Mouse (Mus musculus): Measurements from ENCODE around the gene Gpx8. TPM values are rescaled to one million over a fixed set of nuclear protein-coding genes. Genes with fewer than 3 reads are reported as not detected.

The Gpx8 gene
- polyA plus RNA-seq, 1 experiment from 2014 or later: 134 TPM

DNA sequence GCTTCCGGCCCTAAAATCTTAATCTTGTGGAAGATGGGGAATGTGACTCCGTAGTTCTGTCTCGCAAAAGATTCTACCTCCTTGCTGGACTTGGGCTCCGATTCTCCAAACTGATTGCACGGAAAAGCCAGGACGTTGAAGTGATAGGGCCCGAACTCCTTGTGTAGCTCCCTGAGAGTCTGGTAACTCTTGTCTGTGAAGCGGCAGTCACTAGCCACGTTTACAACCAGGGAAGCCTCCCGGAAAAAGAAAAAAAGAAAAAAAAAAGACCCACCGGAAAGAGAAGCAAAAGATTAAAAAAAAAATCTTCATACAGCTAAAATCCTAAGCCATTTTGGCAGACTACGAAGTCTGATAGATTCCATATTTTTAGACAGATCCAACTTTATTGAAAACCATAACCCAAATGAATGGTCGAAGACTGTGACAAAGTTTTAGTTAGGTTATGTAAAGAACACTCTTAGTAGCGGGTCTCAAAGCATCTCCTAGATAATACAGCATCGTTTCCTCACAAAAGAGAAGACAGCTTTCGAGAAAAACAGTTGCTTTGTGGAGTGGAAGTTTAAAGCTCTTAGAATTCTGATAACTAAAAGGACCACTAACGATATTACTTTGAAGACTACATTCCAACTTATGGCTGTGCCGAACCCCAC is 626 bp downstream of the Gpx8 start:
- Histone ChIP-seq H3K4me3 (peak overlapping the region; percentile 70), H3K4me1 (peaks cover 19% of the 10 kb centered on the region; the same call in 1 of the 2 replicates), H3K27ac (peak overlapping the region; percentile 86), H3K9me3 (no peaks in the 10 kb centered on the region), H3K27me3 (ENCODE audit: insufficient read depth, poor library complexity, severe bottlenecking) (no peaks in the 10 kb centered on the region), H3K36me3 (peaks cover 28% of the 10 kb centered on the region)
- DNase-seq (ENCODE audit: low spot score): peak; percentile 71
- WGBS: 19% methylated on average over 18 of the region's 18 CpGs

DNA sequence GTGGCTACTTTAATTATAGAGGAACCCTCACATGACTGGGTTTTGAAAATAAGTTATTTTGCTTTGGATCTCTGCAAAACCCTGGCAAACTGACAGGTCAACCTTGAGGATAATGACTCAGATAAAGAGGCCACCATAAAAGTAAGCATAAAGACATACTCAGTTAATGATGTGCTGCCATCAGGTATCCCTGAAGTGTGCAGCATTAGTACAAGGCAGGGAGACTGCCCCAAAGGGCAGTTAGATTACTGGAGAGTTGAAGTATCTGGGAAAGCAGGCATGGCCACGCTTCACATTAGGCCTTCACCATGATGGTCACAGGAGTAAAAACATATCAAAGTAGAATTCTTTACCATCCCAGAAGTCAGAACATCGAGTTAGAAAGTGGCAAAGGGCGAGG is 1.3 kb downstream of the Gpx8 start:
- H3K27ac ChIP-seq: peak overlapping the region; percentile 86; the same call in 1 of the 2 replicates
- H3K27me3 ChIP-seq (ENCODE audit: insufficient read depth, poor library complexity, severe bottlenecking): no peaks in the 10 kb centered on the region
- no peaks in the 10 kb centered on the region for H3K9me3 ChIP-seq
- peaks cover 23% of the 10 kb centered on the region; the same call in 1 of the 2 replicates for H3K4me1 ChIP-seq
- H3K36me3 ChIP-seq: peaks cover 28% of the 10 kb centered on the region
- H3K4me3 ChIP-seq: peak overlapping the region; percentile 70
- WGBS: 71% methylated on average over 3 of the region's 3 CpGs
- peak; percentile 58 for DNase-seq (ENCODE audit: low spot score)

DNA sequence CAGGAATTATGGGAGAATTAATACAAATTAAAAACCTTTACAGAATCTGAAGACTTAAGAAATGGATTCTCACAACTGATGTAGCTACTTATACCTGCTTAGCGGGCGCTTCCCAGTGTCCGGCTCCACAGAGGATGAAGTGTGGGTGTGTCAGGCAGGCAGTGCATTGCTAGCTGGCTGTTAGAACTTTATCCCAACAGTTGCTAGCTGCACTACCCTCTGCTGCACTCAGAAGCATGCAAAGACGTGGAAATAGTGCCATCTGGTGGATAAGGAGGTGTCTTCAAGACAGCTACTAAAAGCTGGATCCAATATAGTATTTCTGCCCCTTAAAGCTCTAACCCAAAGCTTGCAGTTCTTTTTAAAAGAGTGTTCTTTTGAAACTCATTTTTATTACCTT is 10.4 kb downstream of the Gpx8 start:
- H3K27ac ChIP-seq: no peak overlapping the region
- H3K4me1 ChIP-seq: peaks cover 26% of the 10 kb centered on the region
- H3K27me3 ChIP-seq (ENCODE audit: insufficient read depth, poor library complexity, severe bottlenecking): peaks cover 40% of the 10 kb centered on the region
- DNase-seq (ENCODE audit: low spot score): peak; percentile 89
- WGBS: 0% methylated on average over 4 of the region's 4 CpGs
- no peaks in the 10 kb centered on the region for H3K36me3 ChIP-seq
- H3K9me3 ChIP-seq: no peaks in the 10 kb centered on the region
- peak overlapping the region; percentile 74 for H3K4me3 ChIP-seq

DNA sequence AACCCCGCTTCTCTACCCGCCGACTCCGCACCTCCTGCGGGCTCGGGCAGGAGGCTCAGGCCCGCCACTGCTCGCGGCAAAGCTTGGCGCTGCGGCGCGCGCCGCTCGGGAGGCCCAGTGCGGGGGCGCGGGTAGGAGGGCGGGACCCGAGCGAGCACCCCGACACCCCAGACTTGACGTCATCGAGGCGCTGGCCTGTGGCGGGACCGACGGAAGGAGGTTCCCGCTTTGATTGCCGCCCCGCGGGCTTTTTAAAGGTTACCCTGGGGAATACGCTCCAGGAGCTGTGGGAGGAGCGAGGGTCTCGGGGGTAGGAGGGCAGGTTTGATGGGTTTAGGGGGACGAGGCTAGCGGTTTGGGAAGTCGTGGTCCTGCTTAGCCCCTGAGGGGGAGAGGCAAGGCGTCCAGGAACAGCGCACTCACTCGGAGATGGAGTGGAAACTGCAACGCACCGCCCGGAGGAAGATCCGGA is 11.2 kb downstream of the Gpx8 start, which contains the start of gene Cdc20b:
TSS of gene Cdc20b (plus strand) at position 162 of the 472 bp plus-strand sequence.
- H3K36me3 ChIP-seq: no peaks in the 10 kb centered on the region
- no peak within 1 kb of the TSS for H3K27ac ChIP-seq
- WGBS: 2% methylated on average over 46 of the region's 46 CpGs
- H3K4me1 ChIP-seq: peaks cover 23% of the 10 kb centered on the region
- DNase-seq (ENCODE audit: low spot score): peak; percentile 73
- peak within 1 kb of the TSS; percentile 74 for H3K4me3 ChIP-seq
- peaks cover 44% of the 10 kb centered on the region for H3K27me3 ChIP-seq (ENCODE audit: insufficient read depth, poor library complexity, severe bottlenecking)
- H3K9me3 ChIP-seq: no peaks in the 10 kb centered on the region

DNA sequence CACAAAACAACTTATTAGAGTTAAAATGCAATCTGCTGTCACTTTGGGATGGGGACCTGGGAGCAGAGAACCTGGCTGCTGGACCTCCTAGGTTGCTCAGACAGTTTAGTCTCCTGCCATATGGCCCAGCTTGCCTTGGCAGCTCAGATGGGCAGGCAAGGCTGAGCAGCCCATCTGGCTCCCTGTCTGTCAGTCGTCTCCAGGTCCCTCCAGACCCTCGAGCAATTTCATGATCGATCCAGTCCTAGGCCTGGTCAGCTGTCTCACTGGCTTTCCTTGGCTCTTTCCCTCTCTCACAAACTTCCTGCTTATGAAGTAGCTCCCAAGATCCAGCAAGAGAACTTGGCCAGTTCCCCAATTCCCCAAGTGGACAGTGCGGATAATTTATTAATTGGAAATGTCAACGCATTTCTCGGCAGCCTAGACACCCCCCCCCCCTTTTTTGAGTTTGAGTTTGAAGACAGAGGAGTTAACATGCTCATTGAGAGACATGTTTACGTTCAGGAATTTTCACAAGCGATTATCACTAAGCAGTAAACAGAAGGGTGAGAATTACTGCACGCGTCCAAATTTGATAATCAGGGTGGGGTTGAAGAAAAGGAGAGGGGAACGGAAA is 11.8 kb downstream of the Gpx8 start:
- peak; percentile 69 for DNase-seq (ENCODE audit: low spot score)
- H3K36me3 ChIP-seq: no peaks in the 10 kb centered on the region
- no peaks in the 10 kb centered on the region for H3K9me3 ChIP-seq
- H3K4me1 ChIP-seq: peaks cover 22% of the 10 kb centered on the region
- H3K27me3 ChIP-seq (ENCODE audit: insufficient read depth, poor library complexity, severe bottlenecking): peaks cover 46% of the 10 kb centered on the region
- WGBS: 3% methylated on average over 11 of the region's 11 CpGs
- peak overlapping the region; percentile 74 for H3K4me3 ChIP-seq
- H3K27ac ChIP-seq: no peak overlapping the region

DNA sequence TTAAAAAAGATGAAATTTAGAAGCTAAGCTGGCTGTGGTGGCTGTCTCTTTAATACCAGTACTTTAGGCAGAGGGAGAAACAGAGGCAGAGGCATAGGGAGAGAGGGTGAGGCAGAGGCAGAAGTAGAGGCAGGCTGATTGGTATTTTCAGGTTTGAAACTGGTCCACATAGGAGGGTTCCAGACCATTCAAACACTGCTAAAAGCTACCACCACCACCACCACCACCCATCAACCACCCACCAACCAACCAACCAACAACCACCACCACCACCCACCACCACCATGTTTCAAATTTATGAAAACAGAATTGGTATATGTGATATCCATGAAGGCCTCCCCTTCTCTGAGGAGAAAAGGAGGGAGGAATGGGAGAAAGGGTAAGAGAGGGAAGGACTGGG is 13.4 kb downstream of the Gpx8 start:
- no peaks in the 10 kb centered on the region for H3K36me3 ChIP-seq
- no peak overlapping the region for H3K27ac ChIP-seq
- no peak overlapping the region for H3K4me3 ChIP-seq
- H3K27me3 ChIP-seq (ENCODE audit: insufficient read depth, poor library complexity, severe bottlenecking): peaks cover 50% of the 10 kb centered on the region
- peak; percentile 65 for DNase-seq (ENCODE audit: low spot score)
- peaks cover 18% of the 10 kb centered on the region; the same call in 1 of the 2 replicates for H3K4me1 ChIP-seq
- H3K9me3 ChIP-seq: no peaks in the 10 kb centered on the region

DNA sequence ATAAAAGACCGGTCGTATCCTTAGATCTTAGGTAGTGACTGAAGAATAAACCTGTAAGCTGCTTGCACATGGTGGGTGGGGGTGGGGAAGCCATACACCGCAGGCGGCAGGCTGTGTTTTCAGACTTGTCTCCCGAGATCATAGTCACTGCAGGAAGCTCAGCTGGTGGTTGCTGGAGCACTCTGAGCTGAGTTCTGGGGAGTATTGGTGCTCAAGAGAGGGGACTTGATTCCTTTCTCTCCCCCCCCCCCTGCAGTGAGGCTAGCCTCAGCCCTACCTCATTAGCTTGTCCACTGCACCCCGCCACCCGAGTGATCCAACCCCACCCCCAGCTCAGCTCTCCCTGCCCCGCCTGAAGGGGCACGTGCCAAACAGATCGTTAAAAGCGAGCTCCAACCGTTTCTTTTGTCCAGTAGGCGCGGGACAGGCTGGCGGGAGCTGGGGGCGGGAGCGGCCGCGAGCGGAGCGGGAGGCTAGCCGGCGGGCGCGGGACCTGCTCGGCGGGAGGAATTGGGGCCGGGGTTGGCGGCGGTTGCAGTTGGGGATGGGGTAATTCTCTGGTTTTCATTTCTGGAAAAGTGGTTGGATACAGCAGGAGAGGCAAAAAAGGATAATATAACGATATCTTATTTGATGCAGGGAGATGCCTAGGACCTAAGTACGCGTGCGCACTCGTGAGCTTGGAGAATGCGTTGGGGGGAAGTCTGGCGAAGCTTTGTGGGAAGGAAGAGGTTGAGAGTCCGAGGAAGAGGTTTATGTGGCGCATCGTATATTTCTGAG is 14.2 kb downstream of the Gpx8 start:
- Histone ChIP-seq H3K27ac (peak overlapping the region; percentile 84), H3K27me3 (ENCODE audit: insufficient read depth, poor library complexity, severe bottlenecking) (peaks cover 50% of the 10 kb centered on the region), H3K4me1 (peaks cover 18% of the 10 kb centered on the region; the same call in 1 of the 2 replicates), H3K36me3 (no peaks in the 10 kb centered on the region), H3K4me3 (peak overlapping the region; percentile 69), H3K9me3 (no peaks in the 10 kb centered on the region)
- peak; percentile 74 for DNase-seq (ENCODE audit: low spot score)
- WGBS: under 1% methylated on average over 40 of the region's 40 CpGs

DNA sequence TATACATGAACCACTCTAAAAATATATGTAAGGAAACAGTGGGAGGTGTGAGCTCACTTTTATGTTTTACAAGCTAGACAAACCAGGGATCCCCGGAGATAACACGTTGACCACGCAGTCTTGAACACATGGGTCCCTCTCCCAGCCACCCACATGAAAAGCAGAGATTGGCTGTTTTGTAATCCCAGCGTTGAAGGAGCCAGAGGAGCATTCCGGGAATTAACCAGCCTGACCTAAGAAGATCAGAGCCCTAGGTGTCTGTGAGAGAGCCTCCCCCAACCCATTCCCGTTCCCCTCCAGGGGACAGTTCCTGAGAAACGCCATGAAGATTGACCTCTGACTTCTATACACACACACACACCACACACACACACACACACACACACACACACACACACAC is 14.9 kb downstream of the Gpx8 start:
- H3K4me3 ChIP-seq: peak overlapping the region; percentile 69
- DNase-seq (ENCODE audit: low spot score): peak; percentile 63
- peaks cover 50% of the 10 kb centered on the region for H3K27me3 ChIP-seq (ENCODE audit: insufficient read depth, poor library complexity, severe bottlenecking)
- H3K9me3 ChIP-seq: no peaks in the 10 kb centered on the region
- H3K36me3 ChIP-seq: no peaks in the 10 kb centered on the region
- 3% methylated on average over 7 of the region's 7 CpGs for WGBS
- no peak overlapping the region for H3K27ac ChIP-seq
- H3K4me1 ChIP-seq: peaks cover 18% of the 10 kb centered on the region; the same call in 1 of the 2 replicates

DNA sequence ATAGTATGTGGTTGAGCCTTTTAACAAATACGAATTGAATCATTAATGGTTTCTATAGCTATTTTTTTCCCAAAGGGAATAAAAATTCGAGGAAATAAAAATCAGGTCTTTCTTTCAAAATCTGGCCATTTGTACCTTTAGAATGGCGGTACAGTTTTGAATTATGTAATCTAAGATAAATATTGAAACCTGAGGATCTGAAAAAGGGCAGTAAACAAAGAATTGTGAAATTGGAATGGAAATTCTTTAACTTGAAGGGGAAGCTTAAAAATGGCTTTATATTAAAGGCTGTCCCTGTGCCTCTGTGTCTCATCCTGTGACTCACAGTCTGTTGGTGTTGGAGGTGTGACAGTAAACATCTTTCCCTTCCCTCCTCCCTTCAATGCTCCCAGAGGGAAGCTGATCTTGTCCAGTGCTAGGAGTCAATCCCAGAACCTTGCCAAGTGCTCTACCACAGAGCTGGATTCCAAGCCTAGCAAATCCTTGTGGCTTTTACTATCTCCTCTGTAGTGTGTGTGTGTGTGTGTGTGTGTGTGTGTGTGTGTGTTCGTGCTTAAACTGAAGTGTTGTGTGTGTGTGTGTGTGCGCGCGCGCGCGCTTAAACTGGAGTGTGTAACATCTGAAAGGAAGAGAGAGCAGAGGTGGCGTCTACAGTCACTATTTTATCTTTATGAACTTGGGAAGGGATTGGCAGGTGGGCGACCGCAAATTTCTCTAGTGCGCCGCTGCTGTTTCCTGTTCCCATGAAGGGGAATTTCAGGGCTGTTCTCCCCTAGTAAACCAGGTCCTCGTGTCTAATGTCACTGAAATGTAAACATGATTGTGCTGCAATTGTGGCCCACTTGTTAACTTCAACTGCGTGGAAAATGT is 22.7 kb downstream of the Gpx8 start:
- H3K4me1 ChIP-seq: no peaks in the 10 kb centered on the region
- peak; percentile 51 for DNase-seq (ENCODE audit: low spot score)
- no peaks in the 10 kb centered on the region for H3K9me3 ChIP-seq
- no peak overlapping the region for H3K27ac ChIP-seq
- no peak overlapping the region for H3K4me3 ChIP-seq
- H3K36me3 ChIP-seq: no peaks in the 10 kb centered on the region
- 79% methylated on average over 17 of the region's 17 CpGs for WGBS
- peaks cover 4% of the 10 kb centered on the region; the same call in 1 of the 2 replicates for H3K27me3 ChIP-seq (ENCODE audit: insufficient read depth, poor library complexity, severe bottlenecking)

DNA sequence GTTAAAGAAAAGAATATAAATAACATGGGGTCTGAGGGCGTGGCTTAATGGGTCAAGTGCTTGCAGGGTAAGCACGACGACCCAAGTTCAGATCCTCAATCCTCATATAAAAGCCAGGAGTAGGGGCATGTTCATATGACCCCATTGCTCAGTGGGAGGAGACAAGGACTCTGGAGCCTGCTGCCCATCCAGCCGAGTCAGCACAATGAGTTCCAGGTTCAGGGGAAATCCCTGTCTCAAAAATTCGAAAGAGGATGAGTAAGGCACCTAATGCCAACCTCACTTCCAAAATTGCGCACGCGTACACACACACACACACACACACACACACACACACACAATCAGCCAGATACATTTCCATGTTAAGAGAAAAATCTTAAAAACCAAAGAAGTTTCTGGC is 23.7 kb downstream of the Gpx8 start:
- H3K27ac ChIP-seq: no peak overlapping the region
- no peak overlapping the region for H3K4me3 ChIP-seq
- no peaks in the 10 kb centered on the region for H3K4me1 ChIP-seq
- no peaks in the 10 kb centered on the region for H3K36me3 ChIP-seq
- no peaks in the 10 kb centered on the region for H3K9me3 ChIP-seq
- 81% methylated on average over 8 of the region's 8 CpGs for WGBS
- H3K27me3 ChIP-seq (ENCODE audit: insufficient read depth, poor library complexity, severe bottlenecking): 0 out of 2 replicates have a peak, but pooled peaks cover 4% of the 10 kb centered on the region
- DNase-seq (ENCODE audit: low spot score): peak; percentile 60

DNA sequence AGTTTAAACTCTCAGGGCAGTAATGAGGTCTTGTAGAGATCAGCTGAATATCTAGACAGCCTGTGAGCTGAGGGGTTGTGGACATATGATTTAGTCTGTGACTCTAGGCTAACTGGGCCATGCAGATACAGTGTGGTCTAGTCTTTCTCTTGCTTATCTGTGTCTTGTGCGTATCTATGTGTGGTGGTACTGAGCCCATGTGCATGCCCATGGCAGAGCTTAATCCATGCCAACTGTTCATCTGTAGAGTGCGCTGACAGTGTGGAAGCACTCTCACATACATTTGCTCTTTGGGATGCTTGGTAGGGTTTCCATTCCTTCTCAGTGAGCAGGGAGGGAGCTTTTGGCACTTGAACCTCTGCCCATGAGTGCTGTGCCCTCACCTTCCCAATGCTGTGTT is 24.7 kb downstream of the Gpx8 start:
- Histone ChIP-seq H3K9me3 (no peaks in the 10 kb centered on the region), H3K27me3 (ENCODE audit: insufficient read depth, poor library complexity, severe bottlenecking) (0 out of 2 replicates have a peak, but pooled peaks cover 4% of the 10 kb centered on the region), H3K27ac (no peak overlapping the region), H3K36me3 (no peaks in the 10 kb centered on the region), H3K4me3 (no peak overlapping the region), H3K4me1 (no peaks in the 10 kb centered on the region)
- WGBS: 77% methylated on average over 2 of the region's 2 CpGs
- peak; percentile 56 for DNase-seq (ENCODE audit: low spot score)
